Mouse (Mus musculus): Measurements from ENCODE around the gene Csn3. TPM values are rescaled to one million over a fixed set of nuclear protein-coding genes. Genes with fewer than 3 reads are reported as not detected.

The Csn3 gene
- not detected for total RNA-seq (2023)

DNA sequence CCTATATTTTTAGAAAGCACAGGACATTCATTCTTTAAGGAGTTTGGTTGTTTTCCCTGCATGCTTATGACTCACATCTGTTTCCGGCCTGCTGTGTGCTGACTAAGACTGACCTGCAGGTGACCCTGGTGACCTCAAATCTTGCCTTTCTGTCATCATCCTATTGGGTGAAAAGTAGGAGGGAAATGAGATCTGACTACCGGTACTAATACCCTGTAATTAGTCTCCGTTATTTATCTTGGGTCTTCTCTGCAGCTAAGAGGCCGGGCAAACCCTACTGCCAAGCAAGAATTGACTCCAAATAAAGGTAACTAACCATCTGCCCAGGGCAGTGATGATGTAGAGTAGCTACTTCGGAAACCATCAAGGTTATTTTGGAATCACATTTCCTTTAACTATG is at the start of gene Csn3:
Gene Csn3 (plus strand): TSS at position 208 of the 400 bp plus-strand sequence.

GRCm38 (mm10) chr5:87884729-87885128 is 40.6 kb upstream of the Csn3 start, which contains the start of gene Odam:
Gene Odam, plus strand, starts transcription at chr5:87885029.

GRCm38 (mm10) chr5:87969201-87969600 is 43.8 kb downstream of the Csn3 start, which contains the start of the genes 2310003L06Rik and Gm28434:
Gene 2310003L06Rik, plus strand, starts transcription at chr5:87969459.
Gene Gm28434, plus strand, starts transcription at chr5:87969517.

DNA sequence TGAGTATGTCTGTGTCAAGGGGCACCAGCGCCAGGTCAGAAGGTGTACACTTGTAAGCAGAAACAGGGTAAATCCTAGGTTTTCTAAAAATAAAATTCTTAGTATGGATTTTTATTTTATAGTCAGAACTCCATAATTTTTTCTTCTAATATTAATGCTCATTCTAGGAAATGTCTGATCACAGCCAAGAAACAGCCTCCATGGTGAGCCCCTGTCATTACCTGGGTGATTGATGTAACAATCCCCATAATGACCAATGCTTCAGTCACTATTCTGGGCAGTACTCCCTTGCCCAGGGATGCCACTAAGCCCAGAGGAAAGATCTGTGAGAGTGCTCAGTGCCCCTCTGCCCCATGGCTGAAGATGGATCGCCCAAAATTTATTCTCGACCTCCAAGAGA is 53.8 kb downstream of the Csn3 start, which contains the start of gene Cabs1:
Gene Cabs1 (plus strand): TSS at position 301 of the 400 bp plus-strand sequence.

Other genes starting within 250 kb of the Csn3 start
- gene Csn2, start 225.9 kb upstream of the Csn3 start, total RNA-seq (2023) = not detected
- gene Csn1s2a, start 151.0 kb upstream of the Csn3 start, total RNA-seq (2023) = not detected
- not detected for gene Csn1s2b, start 117.5 kb upstream of the Csn3 start, total RNA-seq (2023)
- gene Prr27, start 99.9 kb upstream of the Csn3 start, total RNA-seq (2023) = not detected
- not detected for gene Odam, start 40.5 kb upstream of the Csn3 start, total RNA-seq (2023)
- gene 2310003L06Rik, start 43.9 kb downstream of the Csn3 start, total RNA-seq (2023) = not detected
- not detected for gene Gm28434, start 43.9 kb downstream of the Csn3 start, total RNA-seq (2023)
- not detected for gene Cabs1, start 53.9 kb downstream of the Csn3 start, total RNA-seq (2023)
- gene Smr3a, start 77.0 kb downstream of the Csn3 start, total RNA-seq (2023) = not detected
- gene Smr2, start 161.0 kb downstream of the Csn3 start, total RNA-seq (2023) = not detected
- gene Gm11116, start 186.0 kb downstream of the Csn3 start, total RNA-seq (2023) = not detected
- not detected for gene Gm11115, start 228.5 kb downstream of the Csn3 start, total RNA-seq (2023)

All from CD4-positive naive resting alpha-beta T cell, adult 57 days (primary cell).